Mouse (Mus musculus) ovary, postnatal 14 days (tissue): ENCODE data around the gene Lsamp.

Experiments
- DNase-seq: peaks from one replicate; pipeline ENCODE4 v3.0.0; 2022; ENCODE audit warnings: low spot score

The Lsamp gene

GRCm38 (mm10) chr16:42190114-42191045 is 2206.2 kb downstream of the Lsamp start:
- peak; percentile 87 for DNase-seq
